Mouse (Mus musculus): ENCODE measurements around the gene Gm47995.

- no peak for TF ChIP-seq POLR2A (IDR thresholded peaks at IDR 0.05; ENCODE audit: borderline replicate concordance, extremely low read depth, low read depth, low read length)
- no peak for TF ChIP-seq CTCF (IDR thresholded peaks at IDR 0.05; ENCODE audit: insufficient read depth, low read length)
Observed at GRCm38 (mm10) chr1:151214862-151215261, 16.6 kb downstream of the Gm47995 start.
